Mouse (Mus musculus) CH12.LX (cell line): ENCODE results near the gene Dner. TPM values are rescaled to one million over a fixed set of nuclear protein-coding genes. Genes with fewer than 3 reads are reported as not detected.

Experiments
- DNase-seq: peaks from one replicate; pipeline ENCODE4 v3.0.0-alpha.2; 2013; ENCODE audit errors: extremely low read depth
- H3K27ac ChIP-seq: 2 replicates; pipeline ENCODE4 v1.5.1; 2012; ENCODE audit warnings: low read depth, mild to moderate bottlenecking, control low read depth, moderate library complexity; ENCODE audit not compliant: insufficient read depth
- H3K27me3 ChIP-seq: replicated peaks from 2 replicates; pipeline ENCODE3; 2012; ENCODE audit warnings: inconsistent platforms
- H3K36me3 ChIP-seq, 2 experiments: replicated peaks in 1 of 2; 2 replicates each; pipeline versions ENCODE3 to v1.6.1; 2012; ENCODE audit warnings: inconsistent platforms in 1 of 2, low read length in 1 of 2, mild to moderate bottlenecking in 1 of 2, mixed read lengths in 1 of 2, moderate library complexity in 1 of 2; ENCODE audit not compliant: control insufficient read depth in 1 of 2, insufficient read depth in 1 of 2
- H3K4me1 ChIP-seq, 2 experiments: 2 replicates each; pipeline ENCODE4 v1.6.1; 2012; ENCODE audit warnings: inconsistent platforms in 1 of 2, moderate library complexity in 1 of 2; ENCODE audit not compliant: insufficient read depth in 2 of 2, control insufficient read depth in 1 of 2
- H3K4me2 ChIP-seq: 2 replicates; pipeline ENCODE4 v1.6.1; 2012; ENCODE audit warnings: low read depth, mild to moderate bottlenecking, control low read depth; ENCODE audit not compliant: poor library complexity, insufficient read depth, severe bottlenecking
- H3K4me3 ChIP-seq, 3 experiments: fragments of 150-350 bp in 1 of 3; sonication (generic) in 1 of 3; replicated peaks in 1 of 3; 2 replicates each; pipeline versions ENCODE3 to v1.5.1; 2011 to 2012; ENCODE audit warnings: low read depth in 2 of 3, low read length in 2 of 3, mild to moderate bottlenecking in 2 of 3, moderate library complexity in 2 of 3, control low read depth in 1 of 3, improper control_type of control experiment in 1 of 3, inconsistent platforms in 1 of 3, mixed read lengths in 1 of 3; ENCODE audit not compliant: poor library complexity in 1 of 3
- H3K79me2 ChIP-seq: replicated peaks from 2 replicates; pipeline ENCODE4 v1.6.1; 2012; ENCODE audit warnings: mild to moderate bottlenecking, moderate library complexity; ENCODE audit not compliant: control insufficient read depth, poor library complexity, insufficient read depth, severe bottlenecking; ENCODE audit errors: extremely low read depth
- H3K9ac ChIP-seq: 2 replicates; pipeline ENCODE4 v1.6.1; 2012; ENCODE audit warnings: low read depth, mild to moderate bottlenecking, control low read depth, moderate library complexity; ENCODE audit not compliant: insufficient read depth
- H3K9me3 ChIP-seq: replicated peaks from 2 replicates; pipeline ENCODE3; 2012; ENCODE audit warnings: low read length, inconsistent platforms, mixed read lengths
- CTCF ChIP-seq, 2 experiments: IDR thresholded peaks in 1 of 2; conservative IDR thresholded peaks in 1 of 2; 2 replicates each; pipeline ENCODE4 v1.5.1; 2011 to 2012; ENCODE audit warnings: low read depth in 2 of 2, low read length in 2 of 2, improper control_type of control experiment in 1 of 2, inconsistent platforms in 1 of 2, mild to moderate bottlenecking in 1 of 2, moderate library complexity in 1 of 2
- HCFC1 ChIP-seq: IDR thresholded peaks from 2 replicates; pipeline ENCODE4 v1.6.1; 2012; ENCODE audit warnings: low read depth, mild to moderate bottlenecking, inconsistent platforms, low read length, improper control_type of control experiment
- IRF4 ChIP-seq: IDR thresholded peaks from 2 replicates; pipeline ENCODE4 v1.6.1; 2014; ENCODE audit warnings: low read depth, mild to moderate bottlenecking, inconsistent platforms, low read length, improper control_type of control experiment
- JUND ChIP-seq: conservative IDR thresholded peaks from 2 replicates; pipeline ENCODE4 v1.6.1; 2011; ENCODE audit warnings: low read depth, low read length, improper control_type of control experiment
- MAZ ChIP-seq: IDR thresholded peaks from 2 replicates; pipeline ENCODE4 v1.6.1; 2012; ENCODE audit warnings: low read depth, mild to moderate bottlenecking, inconsistent platforms, low read length, improper control_type of control experiment, moderate library complexity
- MYC ChIP-seq: IDR thresholded peaks from 2 replicates; pipeline ENCODE4 v1.6.1; 2011; ENCODE audit warnings: low read depth, mild to moderate bottlenecking, improper control_type of control experiment, low read length
- NRF1 ChIP-seq: IDR thresholded peaks from 2 replicates; pipeline ENCODE4 v1.6.1; 2014; ENCODE audit warnings: low read depth, mild to moderate bottlenecking, inconsistent platforms, low read length, improper control_type of control experiment, moderate library complexity
- POLR2AphosphoS2 ChIP-seq: IDR thresholded peaks from 2 replicates; pipeline ENCODE4 v1.6.1; 2011; ENCODE audit warnings: low read depth, low read length, improper control_type of control experiment
- RCOR1 ChIP-seq: conservative IDR thresholded peaks from 2 replicates; pipeline ENCODE4 v1.6.1; 2012; ENCODE audit warnings: low read depth, mild to moderate bottlenecking, inconsistent platforms, low read length, improper control_type of control experiment
- USF2 ChIP-seq: conservative IDR thresholded peaks from 2 replicates; pipeline ENCODE4 v1.6.1; 2011; ENCODE audit warnings: low read depth, low read length, improper control_type of control experiment
- ZC3H11A ChIP-seq: IDR thresholded peaks from 2 replicates; pipeline ENCODE4 v1.6.1; 2012; ENCODE audit warnings: low read depth, mild to moderate bottlenecking, inconsistent platforms, low read length, improper control_type of control experiment
- ZKSCAN1 ChIP-seq: IDR thresholded peaks from 2 replicates; pipeline ENCODE4 v1.6.1; 2012; ENCODE audit warnings: low read depth, inconsistent platforms, low read length, improper control_type of control experiment, borderline replicate concordance
- dilution Hi-C: fragments of 300-500 bp; cut with MboI; formaldehyde crosslinking; loops from 2 replicates; pipeline ENCODE4 v1.14.3; 2020; ENCODE audit warnings: low sequenced_read_pairs; ENCODE audit not compliant: extremely low pct_unique_long_range_greater_than_20kb, extremely low pct_ligation_motif_present
- in situ Hi-C: fragments of 300-500 bp; cut with MboI; formaldehyde crosslinking; loops from 3 replicates; pipeline ENCODE4 v1.14.3; 2019; ENCODE audit warnings: low sequenced_read_pairs, low pct_ligation_motif_present, low pct_unique_long_range_greater_than_20kb, mixed read lengths
- polyA plus RNA-seq: library from polyadenylated mRNA; unstranded; fragments of >175 nt; gene quantifications from 2 replicates; pipeline ENCODE4 v1.2.1, GENCODE M21; 2012; ENCODE audit warnings: low read depth; ENCODE audit not compliant: insufficient read length
- total RNA-seq, 2 experiments: library from RNA; depleted of rRNA; stranded (reverse); fragments of 300-350 nt in 1 of 2; fragments of >200 nt in 1 of 2; gene quantifications; 2 replicates each; pipeline ENCODE4 v1.2.3; 2012 to 2014

Gene Dner
- total and polyA plus RNA-seq, 3 experiments: not detected

DNA sequence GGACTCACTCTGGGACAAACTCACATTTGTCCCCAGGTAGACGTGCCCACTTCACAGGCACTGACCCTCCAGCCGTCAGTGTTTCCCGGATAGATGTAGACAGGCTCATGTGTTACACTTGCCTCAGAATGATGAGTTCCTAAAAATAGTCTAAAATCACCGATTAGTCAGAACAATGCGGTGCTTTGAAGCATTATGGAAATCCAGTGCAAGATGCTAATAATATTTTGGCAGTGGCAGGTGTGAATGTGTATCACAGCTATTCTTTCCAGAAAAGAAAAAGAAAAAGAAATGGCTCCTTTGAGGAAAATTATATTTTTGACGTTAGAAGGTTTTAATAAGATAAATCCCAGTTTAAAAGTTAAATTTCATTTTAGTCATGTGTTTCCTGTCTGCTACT lies 204.3 kb downstream of the Dner start:
- no peak overlapping the region for H3K4me2 ChIP-seq
- TF ChIP-seq ZC3H11A: no peak
- no peak for TF ChIP-seq NRF1
- no peak for TF ChIP-seq RCOR1
- TF ChIP-seq MYC: no peak
- no peak for TF ChIP-seq IRF4
- no peak for TF ChIP-seq ZKSCAN1
- TF ChIP-seq POLR2AphosphoS2: no peak
- H3K9me3 ChIP-seq: no peaks in the 10 kb centered on the region
- H3K4me3 ChIP-seq: no peak overlapping the region
- peak; percentile 3 for DNase-seq
- no peaks in the 10 kb centered on the region for H3K79me2 ChIP-seq
- H3K4me1 ChIP-seq: peaks cover 0 to 3% of the 10 kb centered on the region in 2 experiments; a peak in 1 of 4 replicates
- H3K27me3 ChIP-seq: no peaks in the 10 kb centered on the region
- no peak overlapping the region for H3K27ac ChIP-seq
- in situ Hi-C loops (no loop called here), dilution Hi-C loops (no loop called here)
- H3K36me3 ChIP-seq: no peaks in the 10 kb centered on the region
- no peak overlapping the region for H3K9ac ChIP-seq

DNA sequence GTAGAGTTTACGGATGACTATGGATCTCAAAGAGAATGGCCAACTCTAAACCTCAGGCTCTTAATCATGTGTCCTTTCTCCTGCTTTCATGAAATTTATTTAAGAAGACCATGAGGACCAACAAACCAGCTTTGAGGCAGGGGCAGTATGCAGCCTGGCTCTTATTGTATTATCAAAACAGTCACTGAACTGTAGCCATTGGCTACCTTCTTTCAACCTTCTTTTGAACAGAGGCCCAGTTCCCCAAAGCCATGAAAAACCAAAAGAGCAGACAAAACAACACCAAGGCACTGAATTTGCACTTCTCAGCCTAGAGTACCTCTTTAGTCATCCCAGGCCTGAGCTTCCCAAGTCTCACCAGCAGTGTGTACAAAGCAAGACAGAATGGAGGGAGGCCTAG lies 207.5 kb downstream of the Dner start:
- H3K36me3 ChIP-seq: no peaks in the 10 kb centered on the region
- no peak overlapping the region for H3K27ac ChIP-seq
- dilution Hi-C loops: no loop called here
- H3K27me3 ChIP-seq: no peaks in the 10 kb centered on the region
- no peak overlapping the region for H3K4me3 ChIP-seq
- H3K9ac ChIP-seq: no peak overlapping the region
- H3K9me3 ChIP-seq: no peaks in the 10 kb centered on the region
- H3K4me1 ChIP-seq: peaks cover 0 to 3% of the 10 kb centered on the region in 2 experiments; a peak in 1 of 4 replicates
- H3K4me2 ChIP-seq: no peak overlapping the region
- DNase-seq: no peak
- H3K79me2 ChIP-seq: no peaks in the 10 kb centered on the region
- in situ Hi-C loops: no loop called here
- no peak for TF ChIP-seq CTCF (conservative IDR thresholded peaks at IDR 0.05 in 1 of 2, IDR thresholded peaks at IDR 0.05 in 1 of 2; ENCODE audit: low read depth in 2 of 2, low read length in 2 of 2)
- no peak for TF ChIP-seq HCFC1
- no peak for TF ChIP-seq USF2
- TF ChIP-seq JUND: no peak

DNA sequence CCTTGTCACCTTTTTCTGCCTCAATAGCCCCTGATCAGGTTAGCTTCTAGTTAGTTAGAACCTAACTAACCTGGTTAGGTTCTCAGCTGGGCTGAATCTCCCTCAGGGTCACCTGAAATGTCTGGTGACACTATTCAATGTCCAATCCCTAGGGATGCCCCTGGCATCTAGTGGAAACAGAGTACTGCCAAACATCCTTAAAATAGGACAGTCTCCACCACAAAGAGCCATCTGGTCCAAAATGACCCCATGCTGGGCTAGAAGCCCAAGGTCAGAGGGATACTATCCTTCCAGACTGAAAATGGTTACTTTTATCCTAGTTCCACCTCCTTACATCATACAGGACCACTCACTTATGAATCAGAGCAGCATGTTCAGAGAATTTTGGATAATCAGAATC lies 211.0 kb downstream of the Dner start:
- no peaks in the 10 kb centered on the region for H3K9me3 ChIP-seq
- no peaks in the 10 kb centered on the region for H3K79me2 ChIP-seq
- dilution Hi-C loops (no loop called here), in situ Hi-C loops (no loop called here)
- no peaks in the 10 kb centered on the region for H3K27me3 ChIP-seq
- DNase-seq: no peak
- TF ChIP-seq MAZ: no peak
- no peak for TF ChIP-seq RCOR1
- TF ChIP-seq JUND: no peak
- H3K27ac ChIP-seq: no peak overlapping the region
- no peak overlapping the region for H3K4me2 ChIP-seq
- H3K4me3 ChIP-seq: no peak overlapping the region
- H3K9ac ChIP-seq: no peak overlapping the region
- no peaks in the 10 kb centered on the region for H3K36me3 ChIP-seq
- no peaks in the 10 kb centered on the region for H3K4me1 ChIP-seq
